Mouse (Mus musculus) neutrophil, adult 5-6 weeks (primary cell): ENCODE results near the gene Rbm39. TPM values are rescaled to one million over a fixed set of nuclear protein-coding genes. Genes with fewer than 3 reads are reported as not detected.
"Not testable (repeated sequence)": the region's sequence is repeated elsewhere in the genome, so short reads cannot be mapped to it uniquely, and the experiment has no call there.

Source experiments
- ATAC-seq: fragments of 151-379, 151-347 bp; 2 replicates; pipeline ENCODE4 v1.8.0; 2017; ENCODE audit warnings: mild to moderate bottlenecking, moderate TSS enrichment; ENCODE audit not compliant: insufficient number of reproducible peaks, poor library complexity, low FRiP score, severe bottlenecking; ENCODE audit errors: extremely low read depth
- total RNA-seq: library from RNA; stranded (forward); fragments of 200-1000 nt; gene quantifications from 2 replicates; pipeline ENCODE4 v1.2.3, GENCODE M21; 2017

Gene Rbm39
- total RNA-seq, 1 experiment from 2014 or later, result 1,446 TPM

GRCm38 (mm10) chr2:156189241-156189640 lies 9.2 kb upstream of the Rbm39 start:
- not testable (repeated sequence) for ATAC-seq

- no peak for ATAC-seq
Measured at GRCm38 (mm10) chr2:156181592-156181991, 1.6 kb upstream of the Rbm39 start.

- no peak for ATAC-seq
Measured at GRCm38 (mm10) chr2:156180824-156181590, 969 bp upstream of the Rbm39 start.

- ATAC-seq, result no peak
Measured at GRCm38 (mm10) chr2:156179796-156180093, 293 bp downstream of the Rbm39 start.

- ATAC-seq, result peak; percentile 52
Measured at GRCm38 (mm10) chr2:156179046-156179795, 817 bp downstream of the Rbm39 start.

GRCm38 (mm10) chr2:156177651-156178050 lies 2.4 kb downstream of the Rbm39 start:
- no peak for ATAC-seq

- ATAC-seq, result no peak
Measured at GRCm38 (mm10) chr2:156177079-156177478, 3.0 kb downstream of the Rbm39 start.

- ATAC-seq, result no peak
Measured at GRCm38 (mm10) chr2:156166557-156166956, 13.5 kb downstream of the Rbm39 start.

GRCm38 (mm10) chr2:156165478-156165877 lies 14.6 kb downstream of the Rbm39 start:
- ATAC-seq, result no peak

- ATAC-seq, result no peak
Measured at GRCm38 (mm10) chr2:156151538-156151937, 28.5 kb downstream of the Rbm39 start.

- no peak for ATAC-seq
Measured at GRCm38 (mm10) chr2:156147316-156147915, 32.6 kb downstream of the Rbm39 start.

GRCm38 (mm10) chr2:156146272-156146989 lies 33.6 kb downstream of the Rbm39 start:
- ATAC-seq, result no peak

GRCm38 (mm10) chr2:156145486-156146130 lies 34.4 kb downstream of the Rbm39 start:
- ATAC-seq, result no peak

GRCm38 (mm10) chr2:156143953-156144724 lies 35.9 kb downstream of the Rbm39 start, which contains the start of the genes Romo1 and Nfs1:
Gene Romo1, plus strand, starts transcription at chr2:156144039.
Gene Nfs1, minus strand, starts transcription at chr2:156144186.
- peak; percentile 91 for ATAC-seq

- ATAC-seq, result no peak
Measured at GRCm38 (mm10) chr2:156143367-156143766, 36.7 kb downstream of the Rbm39 start.

- no peak for ATAC-seq
Measured at GRCm38 (mm10) chr2:156142820-156143219, 37.2 kb downstream of the Rbm39 start.

- no peak for ATAC-seq
Measured at GRCm38 (mm10) chr2:156135695-156136094, 44.3 kb downstream of the Rbm39 start.

- no peak for ATAC-seq
Measured at GRCm38 (mm10) chr2:156134161-156134560, 45.9 kb downstream of the Rbm39 start.
